Mouse (Mus musculus) ES-CJ7 (cell line): ENCODE data around the gene Ajuba.
A peak's percentile ranks its signal among the peaks of the same experiment; 100 is the strongest.
"Not testable (repeated sequence)": the region's sequence is repeated elsewhere in the genome, so short reads cannot be mapped to it uniquely, and the experiment has no call there.

Source experiments
- DNase-seq: peaks from one replicate; pipeline ENCODE4 v3.0.0; 2011; ENCODE audit warnings: low read depth, low spot score

Ajuba gene

DNA sequence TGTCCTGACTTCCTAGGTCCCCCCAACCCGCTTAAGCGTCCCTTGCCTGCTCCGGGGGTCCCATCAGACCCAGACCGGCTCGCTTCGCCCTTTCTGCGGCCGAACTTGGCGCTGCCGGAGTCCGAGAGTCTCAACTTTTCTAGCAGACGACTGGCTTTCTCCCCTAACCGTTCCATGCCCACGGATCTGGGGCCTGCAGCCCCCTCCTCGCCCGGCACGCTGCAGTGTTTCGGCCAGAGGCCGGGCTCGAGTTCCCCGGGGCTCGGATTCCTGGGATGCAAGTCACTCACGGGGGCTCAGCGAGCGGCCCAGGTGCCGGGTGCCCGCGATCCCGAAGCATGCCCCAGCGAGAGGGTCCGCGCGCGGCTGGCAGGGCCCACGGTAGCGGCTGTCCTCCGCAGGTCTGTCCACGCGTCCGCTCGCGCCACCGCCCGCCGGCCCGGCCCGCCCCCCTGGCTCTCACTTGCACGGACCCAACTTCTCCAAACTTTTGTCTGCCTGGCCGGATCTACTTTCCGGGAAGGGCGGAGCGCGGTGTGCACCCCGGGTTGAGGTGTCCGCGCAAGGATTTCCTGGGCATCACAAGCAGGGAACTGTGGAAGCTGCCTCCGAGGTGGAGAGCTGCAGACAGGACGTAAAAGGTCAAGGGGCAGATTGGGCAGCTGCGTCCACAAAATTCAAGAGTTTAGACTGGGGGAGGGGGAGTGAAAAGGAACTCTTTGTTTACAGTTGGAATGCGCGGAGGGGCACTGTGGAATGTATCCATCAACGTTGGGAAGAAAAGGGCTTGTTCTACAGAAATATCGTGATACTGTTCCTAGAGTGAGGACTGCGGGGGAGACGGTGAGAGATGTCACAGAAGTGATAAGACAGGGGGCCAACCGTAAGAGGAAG is at the start of gene Ajuba:
Ajuba (minus strand) TSS at position 470 of the 894 bp plus-strand sequence.
- peak; percentile 95 for DNase-seq

DNA sequence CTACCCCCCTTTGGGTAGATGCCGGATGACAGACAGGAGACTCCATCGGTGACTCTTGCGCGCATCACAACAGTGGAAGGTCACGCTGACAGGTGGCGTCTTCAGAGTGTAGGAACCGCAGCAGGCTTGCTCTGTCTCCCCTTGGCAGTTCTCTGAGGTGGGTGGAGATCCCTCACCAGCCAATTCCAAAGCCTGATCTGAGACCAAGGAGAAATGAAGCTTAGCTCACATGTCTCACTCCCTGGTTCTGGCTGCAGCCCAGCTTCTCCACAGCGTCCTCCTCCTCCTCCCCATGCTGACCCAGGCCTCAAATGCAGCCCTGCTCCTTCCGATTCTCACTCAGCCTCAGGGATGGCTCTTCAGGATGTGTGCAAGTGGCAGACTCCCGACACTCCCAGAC is 47.6 kb upstream of the Ajuba start:
- DNase-seq = no peak

DNA sequence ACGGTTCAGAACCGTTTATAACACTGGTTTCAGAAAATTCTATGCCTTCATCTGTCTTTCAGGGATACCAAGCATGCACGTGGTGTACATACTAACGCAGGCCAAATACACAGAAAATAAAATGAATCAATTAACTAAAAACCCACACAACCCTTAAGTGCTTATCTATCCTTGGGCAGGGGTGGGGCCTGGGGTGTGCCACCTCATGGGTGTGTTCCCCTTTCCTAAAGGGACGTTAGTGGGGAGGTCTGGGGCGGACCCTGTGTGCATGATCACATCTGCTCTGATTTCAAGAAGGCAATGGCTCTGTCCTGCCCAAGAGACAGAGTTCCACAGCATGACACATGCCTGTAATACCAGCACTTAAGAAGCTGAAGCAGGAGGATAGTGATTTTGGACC is 46.0 kb upstream of the Ajuba start:
- DNase-seq = no peak

DNA sequence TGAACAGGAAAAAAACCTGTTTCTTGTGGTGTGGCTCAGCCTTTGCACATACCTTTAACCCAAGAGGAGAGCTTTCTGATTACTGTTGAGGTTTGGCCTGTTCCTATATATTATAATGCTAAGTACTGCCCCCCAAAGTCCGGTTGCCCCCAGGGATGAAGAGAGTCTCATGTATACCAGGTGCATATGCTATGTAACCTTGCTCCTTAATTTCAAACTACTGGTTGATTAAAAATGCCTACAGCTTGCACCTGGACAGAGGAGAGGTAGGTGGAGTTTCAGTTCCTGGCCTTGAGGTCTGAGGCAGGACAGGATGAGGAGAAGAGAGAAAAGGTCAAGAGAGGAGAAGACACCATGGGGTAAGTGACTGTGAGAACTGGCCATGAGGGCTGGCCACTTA is 43.8 kb upstream of the Ajuba start, which contains the start of gene Psmb11:
Psmb11 (plus strand) TSS at position 301 of the 400 bp plus-strand sequence.
- no peak for DNase-seq

DNA sequence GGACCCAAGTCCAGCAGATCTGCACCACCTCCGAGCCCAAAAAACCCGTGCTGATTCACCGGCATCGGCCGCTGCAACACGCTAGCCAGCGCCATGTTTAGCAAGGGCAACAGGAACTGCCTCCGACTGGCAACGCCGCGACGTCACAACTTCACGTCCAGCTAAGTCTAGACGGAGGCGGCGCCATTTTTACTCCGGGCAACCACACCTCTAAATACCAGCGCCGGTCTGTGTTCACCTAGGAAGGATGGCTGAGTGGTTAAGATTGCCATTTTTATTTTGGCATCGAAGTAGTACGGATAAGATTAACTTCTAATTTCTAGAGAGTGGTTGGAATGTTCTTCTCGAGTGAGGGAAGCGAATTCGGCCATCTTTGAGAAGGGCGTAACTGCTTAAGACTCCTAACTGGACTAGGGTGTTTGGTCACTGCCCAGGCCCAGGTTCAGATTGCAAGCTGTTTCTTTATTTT is 40.6 kb upstream of the Ajuba start, which contains the start of gene Psmb5:
Psmb5 (minus strand) TSS at position 126 of the 469 bp plus-strand sequence.
- DNase-seq = peak; percentile 93

DNA sequence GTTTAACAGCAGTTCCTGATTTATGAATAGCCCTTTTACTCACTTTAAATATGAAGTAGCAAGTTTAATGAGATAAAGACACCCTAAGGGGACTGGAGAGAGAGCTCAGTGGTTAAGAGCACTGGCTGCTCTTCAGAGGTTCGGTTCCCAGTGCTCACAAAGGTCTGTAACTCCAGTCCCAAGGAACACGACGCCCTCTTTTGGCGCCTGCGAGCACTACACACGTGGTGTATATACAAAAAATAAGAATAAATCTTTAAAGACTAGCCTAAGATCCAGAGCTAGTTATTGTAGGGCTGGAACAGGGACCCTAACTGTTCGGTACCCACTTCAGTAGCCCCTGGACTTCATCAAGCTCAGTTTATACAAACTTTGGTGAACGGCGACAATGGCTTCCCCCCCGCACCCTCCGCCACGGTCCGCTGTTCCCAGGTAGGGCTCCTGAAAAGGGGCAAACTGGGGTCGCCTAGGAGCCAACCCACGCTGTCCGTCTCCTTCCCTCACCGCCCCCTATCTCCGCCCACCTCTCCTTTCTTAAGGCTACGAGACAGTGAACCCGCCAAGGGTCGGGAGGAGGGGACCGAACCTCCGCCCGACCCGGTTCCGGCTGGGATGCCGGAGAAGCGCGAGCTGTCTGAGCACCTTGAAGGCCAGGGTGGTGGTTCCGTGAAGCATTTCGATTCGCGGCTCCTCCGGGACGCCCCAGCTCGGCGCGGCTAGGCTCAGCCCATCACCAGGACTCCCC is 40.0 kb upstream of the Ajuba start:
- peak; percentile 81 for DNase-seq

DNA sequence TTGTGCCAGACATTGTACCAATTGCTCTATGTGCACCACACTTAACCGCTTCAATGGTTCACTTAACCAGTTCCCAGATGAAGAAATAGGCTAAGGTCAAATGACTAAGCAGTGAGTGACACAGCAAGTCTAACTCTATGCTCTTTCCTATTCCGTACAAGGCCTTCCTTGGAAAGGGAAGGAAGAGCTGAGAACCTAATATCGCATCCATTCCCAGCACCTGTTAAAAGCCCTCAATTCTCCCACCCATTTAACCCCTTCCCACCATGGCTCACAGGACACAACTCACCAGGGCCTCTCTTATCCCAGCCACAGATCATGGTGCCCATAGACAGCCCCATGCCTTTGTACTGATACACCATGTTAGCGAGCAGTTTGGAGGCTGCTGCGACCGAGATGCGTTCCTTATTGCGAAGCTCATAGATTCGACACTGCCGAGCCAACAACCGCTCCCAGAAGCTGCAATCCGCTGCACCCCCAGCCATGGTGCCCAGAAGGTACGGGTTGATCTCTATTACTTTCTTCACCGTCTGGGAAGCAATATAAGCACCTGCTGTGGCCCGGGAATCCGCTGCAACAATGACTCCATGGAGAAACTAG is 39.0 kb upstream of the Ajuba start:
- no peak for DNase-seq

DNA sequence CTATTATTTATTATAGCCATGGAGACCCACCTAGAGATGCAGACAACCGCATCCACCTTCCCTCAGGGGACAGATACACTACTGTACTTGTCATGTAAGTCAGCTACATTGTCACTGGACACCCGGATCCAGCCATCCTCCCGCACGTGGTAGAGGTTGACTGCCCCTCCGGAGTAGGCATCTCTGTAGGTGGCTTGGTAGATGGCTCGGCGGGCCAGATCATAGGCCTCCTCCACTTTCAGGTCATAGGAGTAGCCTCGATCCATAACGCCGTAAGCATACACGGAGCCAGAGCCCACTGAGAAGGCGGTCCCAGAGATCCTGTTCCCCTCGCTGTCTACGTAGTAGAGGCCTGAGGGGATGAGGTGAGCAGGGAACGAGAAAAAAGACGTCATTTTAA is 36.8 kb upstream of the Ajuba start:
- DNase-seq = not testable (repeated sequence)

DNA sequence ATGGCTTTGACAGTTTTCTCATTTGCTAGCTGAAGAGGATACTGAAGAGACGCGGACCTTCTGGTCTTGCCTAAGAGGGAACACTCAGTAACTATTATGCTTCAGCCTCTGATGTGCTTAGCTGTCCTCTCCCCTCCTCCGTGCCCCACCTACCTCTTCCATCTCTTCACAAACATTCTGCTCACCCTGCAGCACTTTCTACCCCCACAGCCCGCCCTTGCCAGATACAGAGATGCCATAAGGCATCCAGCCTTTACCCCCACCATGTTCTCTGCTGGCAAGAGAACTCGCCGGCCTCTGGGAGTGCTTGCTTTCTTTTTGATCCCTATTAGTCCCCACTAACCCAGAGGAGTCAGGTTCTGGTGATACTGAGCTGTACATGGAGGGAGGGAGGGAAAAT is 33.3 kb upstream of the Ajuba start:
- DNase-seq = no peak

DNA sequence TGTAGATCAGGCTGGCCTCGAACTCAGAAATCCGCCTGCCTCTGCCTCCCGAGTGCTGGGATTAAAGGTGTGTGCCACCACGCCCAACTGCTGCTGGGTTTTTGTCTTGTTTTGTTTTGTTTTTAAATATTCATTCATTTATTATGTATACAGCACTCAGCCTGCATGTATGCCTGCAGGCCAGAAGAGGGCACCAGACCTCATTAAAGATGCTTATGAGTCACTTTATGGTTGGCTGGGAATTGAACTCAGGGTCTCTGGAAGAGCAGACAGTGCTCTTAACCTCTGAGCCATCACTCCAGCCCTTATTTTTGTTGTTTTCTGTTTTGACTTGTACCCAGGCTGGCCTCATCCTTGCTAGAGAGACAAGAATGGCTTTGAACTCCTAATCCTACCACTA is 32.6 kb upstream of the Ajuba start:
- DNase-seq = peak; percentile 80

DNA sequence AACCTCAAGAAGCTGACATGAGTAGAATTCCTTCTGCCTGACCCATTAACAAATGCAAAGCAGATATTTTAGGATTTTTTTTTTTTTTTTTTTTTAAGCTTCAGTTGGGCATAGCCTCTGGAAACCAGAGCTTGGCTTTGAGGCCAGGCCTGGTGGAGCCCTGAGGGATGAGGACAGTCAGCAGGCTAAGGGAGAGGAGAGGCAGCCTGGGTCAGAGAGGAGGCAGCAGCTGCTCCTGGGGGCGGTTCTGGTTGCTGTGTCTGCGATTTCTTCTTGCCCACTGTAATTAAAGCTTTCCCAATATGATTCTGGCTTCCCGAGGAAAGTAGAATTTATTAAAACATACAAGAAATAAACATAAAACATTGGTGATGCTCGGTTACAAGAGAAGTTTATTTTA is 31.9 kb upstream of the Ajuba start:
- no peak for DNase-seq

DNA sequence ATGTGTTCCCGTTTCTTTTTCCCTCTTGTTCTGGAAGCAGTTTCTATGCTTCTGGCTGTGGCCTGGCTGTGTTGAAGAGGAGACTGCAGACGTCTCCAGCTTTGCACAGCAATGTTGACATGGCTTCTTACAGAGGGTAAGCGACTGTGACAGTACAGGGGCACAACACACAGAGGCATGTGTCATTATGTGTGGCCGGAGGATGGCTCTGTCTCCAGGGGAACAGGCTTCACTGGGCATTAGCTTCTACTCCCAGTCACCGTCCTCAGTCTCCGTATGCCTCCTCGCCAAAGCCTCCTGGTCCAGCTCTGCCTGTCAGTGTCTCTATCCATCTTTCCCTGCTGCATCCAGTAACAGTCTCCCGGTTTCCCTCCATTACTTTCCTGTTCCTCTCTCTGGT is 29.9 kb upstream of the Ajuba start:
- no peak for DNase-seq

DNA sequence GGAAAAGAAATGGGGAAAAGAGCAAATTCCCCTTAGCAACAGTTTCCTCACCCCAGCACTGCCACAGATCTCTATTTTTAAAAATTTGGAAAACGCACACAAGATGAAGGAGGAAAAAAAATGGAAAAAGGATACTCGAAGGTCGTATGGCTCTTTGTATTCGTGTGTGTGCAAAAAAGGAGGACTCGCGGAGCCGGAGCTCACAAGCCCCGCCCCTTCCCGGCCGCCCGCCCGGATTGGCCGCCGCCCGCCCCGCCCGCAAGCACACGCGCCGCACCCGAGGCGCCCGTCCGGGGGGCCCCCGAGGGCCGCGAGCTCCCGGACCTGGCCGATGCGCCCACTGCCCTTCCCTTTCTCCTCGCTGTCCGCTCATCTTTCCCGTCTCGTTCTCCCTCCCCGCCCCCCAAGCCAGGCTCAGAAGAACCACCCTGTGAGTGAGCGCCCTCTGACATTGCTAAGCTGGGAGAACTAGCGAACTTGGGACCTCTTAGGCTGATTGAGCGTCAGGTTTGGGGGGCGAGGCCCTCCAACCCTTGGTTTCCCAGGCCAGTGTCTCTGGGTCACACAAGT is 28.5 kb upstream of the Ajuba start, which contains the start of gene 4931414P19Rik:
4931414P19Rik (minus strand) TSS at position 242 of the 570 bp plus-strand sequence.
- DNase-seq = peak; percentile 53

DNA sequence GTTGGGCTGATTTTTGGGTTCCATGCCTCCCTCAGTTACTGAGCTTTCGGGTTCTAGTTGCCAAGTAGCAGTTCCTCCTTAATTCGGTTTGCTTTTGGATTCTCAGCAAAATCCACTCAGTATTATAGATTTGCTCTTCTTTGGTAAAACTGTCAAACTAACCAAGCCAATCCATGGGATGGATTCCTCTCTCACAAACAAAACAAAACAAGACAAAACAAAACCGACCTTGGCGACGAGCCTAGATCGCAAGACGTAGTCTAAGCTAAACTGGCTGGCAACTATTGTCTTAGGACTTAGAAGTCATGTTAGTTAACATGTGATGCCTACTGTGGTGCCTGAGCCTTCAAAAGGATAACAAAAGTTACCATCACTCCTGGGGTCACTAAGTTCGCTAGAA is 26.3 kb upstream of the Ajuba start:
- DNase-seq = no peak

DNA sequence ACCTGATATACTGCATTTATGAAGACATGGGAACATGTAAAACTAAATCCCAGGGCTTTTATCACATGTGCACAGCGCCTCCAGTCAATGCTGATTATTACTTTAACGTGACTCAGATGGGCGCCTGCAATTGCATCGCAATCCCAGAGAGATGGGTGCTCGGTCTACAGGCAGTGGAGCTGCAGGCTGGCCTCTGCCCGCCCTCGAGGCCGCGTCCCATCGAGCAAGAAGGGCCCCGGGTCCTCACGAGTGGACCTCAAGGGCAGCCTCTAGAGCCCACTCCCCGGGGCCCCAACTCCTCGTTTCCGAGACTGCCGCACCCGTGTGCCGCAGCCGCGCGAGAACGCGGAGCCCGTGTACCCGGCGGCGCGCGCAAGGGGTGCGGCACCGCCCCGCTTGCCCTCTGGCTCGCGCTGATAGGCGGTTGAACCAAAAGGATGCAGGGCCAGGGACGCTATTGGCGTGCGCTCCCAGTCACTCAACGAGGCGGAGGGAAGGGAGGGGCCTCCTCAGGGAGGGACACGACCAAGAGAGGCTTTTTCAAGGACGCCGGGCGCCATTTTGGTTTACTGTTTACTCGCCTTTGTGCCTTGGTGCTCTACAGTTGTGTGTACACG is 25.8 kb upstream of the Ajuba start:
- peak; percentile 98 for DNase-seq

DNA sequence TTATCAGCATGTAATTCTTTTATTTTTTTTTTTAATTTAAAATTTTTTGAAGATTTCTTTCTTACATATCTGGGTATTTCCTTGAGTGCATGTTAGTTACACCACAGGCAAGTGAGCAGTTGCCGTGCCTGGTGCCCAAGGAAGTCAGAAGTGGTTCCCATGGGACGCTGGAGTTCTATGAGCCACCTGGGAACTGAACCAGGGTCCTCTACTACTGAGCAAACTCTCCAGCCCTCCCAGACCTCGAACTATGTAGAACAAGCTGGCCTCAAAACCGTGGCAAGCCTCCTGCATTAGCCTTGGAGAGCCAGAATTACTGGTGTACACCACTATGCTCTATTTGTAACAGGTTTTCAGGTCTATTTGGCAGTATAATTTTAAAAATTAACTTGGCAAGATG is 25.3 kb upstream of the Ajuba start:
- no peak for DNase-seq

DNA sequence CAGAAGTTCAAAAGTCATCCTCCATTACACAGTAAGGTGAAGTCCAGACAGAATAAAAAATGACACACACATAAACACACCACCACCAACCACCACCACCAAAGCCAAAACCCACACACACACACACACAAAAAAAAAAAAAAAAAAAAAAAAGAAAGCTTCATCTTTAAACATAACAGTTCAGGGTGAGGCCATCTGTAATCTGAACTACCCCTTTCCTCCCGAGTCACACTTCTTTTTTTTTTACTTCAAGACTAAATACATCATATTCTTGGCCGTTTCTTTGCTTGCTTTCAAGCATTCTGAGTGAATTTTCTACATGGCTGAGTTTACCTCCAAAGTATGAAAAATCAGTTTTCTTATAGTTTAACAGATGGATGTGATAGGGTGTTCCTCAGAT is 24.2 kb upstream of the Ajuba start:
- DNase-seq = no peak

DNA sequence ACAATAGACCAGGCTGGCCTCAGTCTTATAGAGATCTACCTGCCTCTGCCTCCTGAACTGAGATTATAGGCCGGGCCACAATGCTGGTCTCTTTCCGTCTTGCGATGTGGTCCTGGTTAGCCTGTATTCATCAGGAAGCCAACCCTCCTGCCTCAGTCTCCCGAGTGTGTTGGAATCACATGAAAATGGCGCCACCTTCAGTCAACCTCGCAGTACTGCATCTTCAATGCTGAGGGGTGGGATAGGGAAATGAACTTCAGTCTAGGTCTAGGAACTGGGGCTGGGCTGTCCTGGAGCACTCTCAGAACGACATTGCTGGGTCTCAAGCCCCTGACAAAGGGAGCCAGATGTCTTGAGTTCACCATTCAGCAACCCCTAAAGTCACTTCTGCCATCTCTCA is 19.7 kb upstream of the Ajuba start:
- peak; percentile 71 for DNase-seq

DNA sequence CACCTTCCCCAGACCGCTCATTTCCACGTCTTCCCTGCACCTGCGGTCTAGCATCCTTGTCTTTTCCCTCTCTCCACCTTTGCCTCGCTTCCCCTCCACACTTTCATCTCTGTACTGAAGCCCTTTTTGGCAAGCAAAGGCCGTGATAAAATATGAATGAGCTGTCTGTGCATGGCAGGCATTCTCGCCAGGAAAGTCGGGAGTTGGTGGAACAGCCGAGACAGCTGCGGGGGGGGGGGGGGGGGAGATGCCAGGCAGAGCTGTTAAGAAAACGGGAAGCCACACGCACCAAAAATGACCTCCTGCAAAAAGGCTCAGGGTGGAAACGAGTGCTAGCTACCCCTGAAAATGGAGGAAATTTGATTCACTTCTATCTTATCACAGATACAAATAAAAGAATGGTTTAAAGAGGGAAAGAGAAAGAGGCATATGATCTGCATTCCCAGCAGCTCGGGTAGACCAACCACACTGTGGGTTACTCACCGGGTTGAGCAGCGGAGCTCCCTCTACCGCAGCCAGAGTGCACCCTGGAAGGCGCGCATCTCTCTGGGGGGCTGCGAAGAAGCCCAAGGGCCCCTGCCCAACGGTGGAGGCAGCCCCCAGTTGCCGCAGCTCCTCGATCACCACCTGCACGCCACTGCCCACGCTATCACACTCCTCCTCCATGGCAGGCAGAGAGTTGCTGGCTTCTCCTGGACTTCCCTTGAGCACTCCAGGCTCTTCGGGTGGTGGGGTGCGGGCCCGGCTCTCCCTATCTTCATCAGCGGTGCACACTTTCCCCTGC is 17.5 kb upstream of the Ajuba start:
- no peak for DNase-seq

DNA sequence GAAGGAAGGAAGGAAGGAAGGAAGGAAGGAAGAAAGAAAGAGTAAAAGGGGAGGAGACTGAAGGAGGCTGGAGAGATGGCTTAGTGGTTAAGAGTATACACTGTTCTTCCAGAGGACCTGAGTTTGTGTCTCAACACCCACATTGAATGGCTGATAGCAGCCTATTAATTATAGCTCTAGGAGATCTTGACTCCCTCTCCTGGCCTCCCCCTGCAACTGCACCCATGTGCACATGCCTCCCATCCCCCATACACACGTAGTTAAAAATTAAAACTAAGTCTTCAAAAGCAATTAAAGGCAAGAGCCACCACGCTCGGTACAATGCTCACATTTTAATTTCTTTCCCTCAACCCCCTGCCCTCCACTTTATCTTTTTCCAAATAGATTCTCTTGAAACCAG is 16.7 kb upstream of the Ajuba start:
- peak; percentile 56 for DNase-seq
